Mouse (Mus musculus) urinary bladder, postnatal 4 days (tissue): ENCODE data around the gene Amacr.

ENCODE experiments used
- DNase-seq, 2 experiments: peaks; one replicate each; pipeline ENCODE4 v3.0.0; 2021 to 2022; ENCODE audit warnings: low spot score in 2 of 2

Gene Amacr

GRCm38 (mm10) chr15:10981377-10982063, at the start of gene Amacr:
Gene Amacr (plus strand): TSS chr15:10981756.
- peak; percentile 83 to 86 for DNase-seq

GRCm38 (mm10) chr15:10933930-10934329, 47.6 kb upstream of the Amacr start:
- DNase-seq, result no peak

- no peak for DNase-seq
These were observed 41.1 kb upstream of the Amacr start for GRCm38 (mm10) chr15:10940148-10941108.

GRCm38 (mm10) chr15:10941901-10942300, 39.7 kb upstream of the Amacr start:
- no peak for DNase-seq

- no peak for DNase-seq
These were observed 33.7 kb upstream of the Amacr start for GRCm38 (mm10) chr15:10947852-10948251.

GRCm38 (mm10) chr15:10951951-10952759, 29.4 kb upstream of the Amacr start, which contains the start of gene C1qtnf3:
Gene C1qtnf3 (plus strand): TSS chr15:10952332.
- DNase-seq, result peak in 1 of 2 experiments; percentile 35

GRCm38 (mm10) chr15:10952760-10953305, 28.7 kb upstream of the Amacr start:
- no peak for DNase-seq

GRCm38 (mm10) chr15:10953465-10953864, 28.1 kb upstream of the Amacr start:
- no peak for DNase-seq

GRCm38 (mm10) chr15:10954381-10955016, 27.1 kb upstream of the Amacr start:
- no peak for DNase-seq

GRCm38 (mm10) chr15:10955156-10955555, 26.4 kb upstream of the Amacr start:
- no peak for DNase-seq

GRCm38 (mm10) chr15:10956706-10957105, 24.9 kb upstream of the Amacr start:
- no peak for DNase-seq

GRCm38 (mm10) chr15:10959277-10960026, 22.1 kb upstream of the Amacr start:
- DNase-seq, result no peak

- DNase-seq, result no peak
These were observed 21.3 kb upstream of the Amacr start for GRCm38 (mm10) chr15:10960267-10960666.

- DNase-seq, result no peak
These were observed 19.0 kb upstream of the Amacr start for GRCm38 (mm10) chr15:10962601-10963000.

- DNase-seq, result no peak
These were observed 12.1 kb upstream of the Amacr start for GRCm38 (mm10) chr15:10969439-10969838.

GRCm38 (mm10) chr15:10970777-10971176, 10.8 kb upstream of the Amacr start:
- DNase-seq, result no peak

- no peak for DNase-seq
These were observed 4.4 kb upstream of the Amacr start for GRCm38 (mm10) chr15:10977151-10977550.

- DNase-seq, result no peak
These were observed 844 bp upstream of the Amacr start for GRCm38 (mm10) chr15:10980712-10981111.

- DNase-seq, result no peak
These were observed 494 bp downstream of the Amacr start for GRCm38 (mm10) chr15:10982064-10982435.

- no peak for DNase-seq
These were observed 4.2 kb downstream of the Amacr start for GRCm38 (mm10) chr15:10985756-10986155.
